Mouse (Mus musculus) CD4-positive, CD25-positive, alpha-beta regulatory T cell, adult 9 weeks (primary cell): ENCODE measurements around the gene Nudt5. TPM values are rescaled to one million over a fixed set of nuclear protein-coding genes. Genes with fewer than 3 reads are reported as not detected.

Experiments
- polyA plus RNA-seq: library from polyadenylated mRNA; unstranded; fragments of 100-300 nt; shearing (Covaris generic); gene quantifications from one replicate; pipeline ENCODE4 v1.2.1, GENCODE M21; 2017

The Nudt5 gene
- polyA plus RNA-seq, result 39.2 TPM

DNA sequence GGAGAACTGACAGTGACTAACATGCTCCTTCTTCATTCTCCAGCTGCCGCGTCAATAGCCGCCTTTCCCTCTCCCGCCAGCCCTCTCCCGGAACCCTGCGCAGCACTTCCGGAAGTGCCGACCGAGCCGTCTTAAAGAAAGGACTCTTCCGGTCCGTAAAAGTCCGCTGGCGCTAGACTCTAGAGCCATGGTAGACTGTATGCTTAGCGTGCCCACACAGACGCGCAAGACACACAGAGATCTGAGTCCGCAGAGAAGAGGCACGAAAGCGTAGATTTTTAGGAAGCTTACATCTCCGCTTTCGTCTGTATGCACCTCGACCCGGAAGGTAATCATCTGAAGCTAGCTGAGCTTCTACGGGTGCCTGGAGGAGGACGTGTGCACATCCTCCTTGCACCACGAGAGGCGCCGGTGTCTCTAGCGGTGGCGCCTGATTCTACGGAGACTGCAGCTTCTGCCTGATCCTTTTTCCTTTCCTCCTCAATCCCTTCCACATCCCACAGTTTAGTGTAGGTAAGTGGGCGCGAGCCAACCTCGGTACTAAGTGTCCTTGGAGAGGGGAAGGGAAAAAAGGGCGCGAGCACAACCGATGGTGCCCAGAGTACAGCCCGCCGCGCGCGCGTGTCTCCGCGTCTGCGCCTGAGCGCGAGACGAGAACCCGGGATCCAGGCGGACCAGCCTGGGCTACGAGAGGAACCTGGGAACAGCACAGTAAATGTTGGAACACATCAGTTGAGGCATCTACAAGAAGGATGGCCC, at the start of gene Nudt5, which contains the start of gene Cdc123:
Gene Nudt5 (plus strand): TSS at position 147 of the 759 bp plus-strand sequence.
Gene Cdc123 (minus strand): TSS at position 292 of the 759 bp plus-strand sequence.

DNA sequence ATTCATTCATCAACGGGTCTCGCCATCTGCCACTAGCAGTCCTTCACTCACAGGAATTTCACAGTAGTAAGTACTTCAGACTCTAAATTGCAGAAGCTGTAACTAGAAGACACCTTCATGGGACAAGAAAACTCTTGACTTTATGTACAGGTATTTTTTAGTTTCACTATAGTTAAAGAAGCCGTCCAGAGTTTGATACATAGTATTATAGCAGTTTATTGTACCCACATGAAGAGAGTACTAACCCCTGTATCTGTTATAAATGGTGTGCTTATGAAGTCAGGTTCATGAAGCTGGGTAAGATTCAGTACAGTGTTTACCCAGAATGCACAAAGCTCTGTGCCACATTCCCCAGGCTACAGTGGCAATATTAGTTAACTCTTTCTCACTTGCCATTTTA, 18.0 kb downstream of the Nudt5 start, which contains the start of gene Gm13199:
Gene Gm13199 (minus strand): TSS at position 101 of the 400 bp plus-strand sequence.

DNA sequence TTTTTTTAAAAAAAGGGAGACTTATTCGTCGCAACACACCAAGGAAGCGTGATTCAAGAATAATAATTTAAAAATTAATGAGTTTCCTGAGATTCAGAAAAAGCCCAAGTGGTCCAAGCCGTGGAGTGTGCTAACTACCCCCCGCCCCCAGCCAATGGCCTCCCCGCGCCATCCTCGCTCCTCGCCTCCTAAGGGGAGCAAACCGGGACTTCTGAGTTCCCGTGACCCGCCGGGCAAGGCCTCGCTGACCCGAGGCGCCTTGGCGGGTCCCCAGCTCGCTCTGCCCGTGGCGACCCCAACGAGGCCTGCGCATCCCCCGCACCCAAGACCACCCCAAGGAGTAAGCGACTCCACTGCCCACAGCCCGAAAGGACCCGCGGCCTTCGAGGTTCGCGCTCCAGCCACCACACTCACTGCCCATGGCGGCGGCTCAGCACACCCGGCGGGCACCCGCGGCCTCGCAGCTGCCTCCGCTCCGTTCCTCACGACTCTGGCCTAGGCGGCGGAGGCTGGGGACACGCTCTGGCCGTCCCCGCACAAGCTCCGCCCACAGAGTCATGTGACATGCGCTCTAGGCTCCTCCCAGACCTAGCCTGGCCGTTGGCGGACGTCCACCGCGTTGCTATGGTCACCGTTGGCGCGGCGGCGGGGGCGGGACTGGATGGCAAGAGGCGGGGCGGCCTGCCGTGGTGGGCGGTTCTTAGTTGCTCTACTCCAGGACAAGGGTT, 50.2 kb downstream of the Nudt5 start, which contains the start of gene Sec61a2:
Gene Sec61a2 (minus strand): TSS at position 590 of the 728 bp plus-strand sequence.

Other genes with a start within 250 kb of the Nudt5 start
- 16.7 TPM for gene Camk1d, start 130.5 kb upstream of the Nudt5 start, polyA plus RNA-seq
- gene Cdc123, start 145 bp downstream of the Nudt5 start, polyA plus RNA-seq, result 190 TPM
- 1.5 TPM for gene Gm13199, start 17.9 kb downstream of the Nudt5 start, polyA plus RNA-seq
- 24.7 TPM for gene Sec61a2, start 50.4 kb downstream of the Nudt5 start, polyA plus RNA-seq
- not detected for gene Dhtkd1, start 97.8 kb downstream of the Nudt5 start, polyA plus RNA-seq
- gene Upf2, start 106.5 kb downstream of the Nudt5 start, polyA plus RNA-seq, result 21.6 TPM